Mouse (Mus musculus) kidney, embryonic 14.5 days (tissue): ENCODE data around the gene Atxn3. TPM values are rescaled to one million over a fixed set of nuclear protein-coding genes. Genes with fewer than 3 reads are reported as not detected.
A peak's percentile ranks its signal among the peaks of the same experiment; 100 is the strongest.
"Not testable (repeated sequence)": the region's sequence is repeated elsewhere in the genome, so short reads cannot be mapped to it uniquely, and the experiment has no call there.

ENCODE experiments used
- ATAC-seq: fragments of 200-750 bp; cut with Nextera tagmentation; 2 replicates; pipeline ENCODE4 v1.8.0; 2017; ENCODE audit warnings: moderate number of reproducible peaks, mild to moderate bottlenecking, moderate TSS enrichment, moderate library complexity; ENCODE audit not compliant: low FRiP score, low TSS enrichment
- H3K27ac ChIP-seq: fragments of 300-500 bp; sonication (generic); 2 replicates; pipeline ENCODE4 v1.5.1; 2014; ENCODE audit warnings: low read depth, mild to moderate bottlenecking, low read length, moderate library complexity, mixed read lengths
- H3K27me3 ChIP-seq: fragments of 300-500 bp; sonication (generic); 2 replicates; pipeline ENCODE4 v1.6.1; 2014; ENCODE audit warnings: mild to moderate bottlenecking, low read length; ENCODE audit not compliant: control insufficient read depth, insufficient read depth
- H3K36me3 ChIP-seq: fragments of 300-500 bp; sonication (generic); 2 replicates; pipeline ENCODE4 v1.6.1; 2014; ENCODE audit warnings: low read length, mixed read lengths; ENCODE audit not compliant: control insufficient read depth, insufficient read depth
- H3K4me1 ChIP-seq: fragments of 300-500 bp; sonication (generic); 2 replicates; pipeline ENCODE4 v1.6.1; 2014; ENCODE audit warnings: low read length, mixed read lengths; ENCODE audit not compliant: control insufficient read depth, insufficient read depth
- H3K4me2 ChIP-seq: fragments of 300-500 bp; sonication (generic); replicated peaks from 2 replicates; pipeline ENCODE4 v1.6.1; 2014; ENCODE audit warnings: low read depth, mild to moderate bottlenecking, low read length
- H3K4me3 ChIP-seq: fragments of 300-500 bp; sonication (generic); 2 replicates; pipeline ENCODE4 v1.5.1; 2014; ENCODE audit warnings: mild to moderate bottlenecking, low read length
- H3K9ac ChIP-seq: fragments of 300-500 bp; sonication (generic); 2 replicates; pipeline ENCODE4 v1.6.1; 2014; ENCODE audit warnings: low read depth, mild to moderate bottlenecking, low read length, moderate library complexity
- H3K9me3 ChIP-seq: fragments of 300-500 bp; sonication (generic); 2 replicates; pipeline ENCODE4 v1.6.1; 2016; ENCODE audit warnings: low read length; ENCODE audit not compliant: control insufficient read depth
- WGBS: fragments of 180-500 bp; shearing (Covaris S2); extraction: QIAGEN DNeasy Blood & Tissue Kit; methylation state at CpG from one replicate; pipeline ENCODE4 v1.1.7; 2014; 5-methylcytosine and 5-hydroxymethylcytosine counted together
- polyA plus RNA-seq: library from polyadenylated mRNA; unstranded; fragments of >200 nt; fragmentation: Nextera tagmentation; extraction: Ambion mirVana; gene quantifications from 2 replicates; pipeline ENCODE4 v1.2.1, GENCODE M21; 2014

The Atxn3 gene
- polyA plus RNA-seq, 1 experiment from 2014 or later, result 19.4 TPM

DNA sequence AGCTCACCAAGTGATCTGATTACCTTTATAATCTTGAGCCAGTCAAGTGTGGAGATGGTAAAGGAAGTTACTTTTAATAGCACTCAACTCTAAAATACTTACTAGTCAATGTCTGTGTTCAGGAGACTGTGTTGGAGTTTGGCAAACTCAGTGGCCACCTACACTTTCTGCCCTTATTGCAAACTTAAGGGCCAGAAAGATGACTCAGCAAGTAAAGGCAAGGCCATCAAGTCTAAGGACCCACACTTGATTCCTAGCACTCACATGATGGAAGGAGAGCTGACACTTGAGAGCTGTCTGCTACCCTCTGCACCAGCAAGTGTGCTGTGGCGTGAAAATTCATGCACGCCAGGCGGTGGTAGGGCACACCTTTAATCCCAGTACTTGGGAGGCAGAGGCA lies 14.2 kb upstream of the Atxn3 start:
- H3K4me3 ChIP-seq, result no peak overlapping the region
- H3K36me3 ChIP-seq, result peaks cover 12% of the 10 kb centered on the region
- 91% methylated on average over 3 of the region's 3 CpGs for WGBS
- H3K27ac ChIP-seq, result no peak overlapping the region
- no peak overlapping the region for H3K9ac ChIP-seq
- H3K4me1 ChIP-seq, result peaks cover 13% of the 10 kb centered on the region
- H3K9me3 ChIP-seq, result no peaks in the 10 kb centered on the region
- no peak overlapping the region for H3K4me2 ChIP-seq
- ATAC-seq, result no peak
- no peaks in the 10 kb centered on the region for H3K27me3 ChIP-seq

DNA sequence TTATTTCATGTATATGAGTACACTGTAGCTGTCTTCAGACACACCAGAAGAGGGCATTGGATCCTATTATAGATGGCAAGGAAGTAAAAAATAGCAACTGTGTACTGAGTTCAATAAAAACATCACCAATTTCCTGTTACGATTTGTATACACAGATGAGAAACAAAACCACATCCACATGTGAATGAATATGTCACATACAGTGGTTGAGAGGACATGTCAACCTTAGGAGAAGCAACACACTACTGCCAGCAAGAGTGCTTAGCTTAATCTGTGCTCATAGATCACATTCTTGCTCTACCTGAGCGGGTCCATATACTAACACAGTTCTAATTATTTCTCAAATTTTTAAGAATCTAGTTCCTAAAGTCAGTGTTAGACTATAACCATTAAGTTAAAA lies 13.3 kb upstream of the Atxn3 start:
- no peak for ATAC-seq
- Histone ChIP-seq H3K4me2 (no peak overlapping the region), H3K9ac (no peak overlapping the region), H3K27ac (no peak overlapping the region), H3K36me3 (peaks cover 19% of the 10 kb centered on the region), H3K27me3 (no peaks in the 10 kb centered on the region), H3K9me3 (no peaks in the 10 kb centered on the region), H3K4me3 (no peak overlapping the region), H3K4me1 (peaks cover 7% of the 10 kb centered on the region; the same call in 1 of the 2 replicates)
- 94% methylated on average over 2 of the region's 2 CpGs for WGBS

DNA sequence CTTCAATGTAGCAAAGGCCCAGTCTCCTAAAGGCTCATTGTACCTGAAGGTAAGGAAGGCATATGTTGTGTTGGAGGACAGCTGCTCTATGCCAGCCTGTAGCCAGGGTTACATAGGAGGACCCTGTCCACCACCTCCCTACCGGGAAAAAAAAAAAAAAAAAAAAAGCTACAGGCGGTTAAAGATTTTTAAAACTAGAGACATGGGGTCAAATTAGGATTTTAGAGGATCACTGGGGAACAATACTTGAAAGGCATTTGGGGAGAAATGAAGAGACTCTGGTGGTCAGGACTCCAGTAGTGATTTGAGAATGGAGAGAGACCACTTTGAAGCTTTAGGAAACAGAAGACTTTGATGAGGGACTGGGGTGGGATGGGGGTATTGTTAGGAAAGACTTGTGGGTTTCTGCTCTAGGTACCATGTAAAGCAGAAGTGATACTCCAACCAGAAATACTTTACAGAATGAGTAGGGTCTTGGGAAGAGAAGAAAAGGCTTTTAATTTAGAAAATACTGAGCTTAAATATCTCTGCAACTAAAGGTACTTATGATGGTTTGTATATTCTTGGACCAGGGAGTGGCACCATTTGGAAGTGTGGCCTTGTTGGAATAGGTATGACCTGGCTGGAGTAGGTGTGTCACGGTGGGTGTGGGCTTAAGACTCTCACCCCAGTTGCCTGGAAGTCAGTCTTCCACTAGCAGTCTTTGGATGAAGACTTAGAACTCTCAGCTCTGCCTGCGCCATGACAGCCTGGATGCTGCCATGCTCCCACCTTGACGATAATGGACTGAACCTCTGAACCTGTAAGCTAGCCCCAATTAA lies 1.1 kb upstream of the Atxn3 start:
- 93% methylated on average over 5 of the region's 5 CpGs for WGBS
- H3K4me1 ChIP-seq, ATAC-seq, H3K27ac ChIP-seq, H3K4me3 ChIP-seq, H3K9me3 ChIP-seq, H3K27me3 ChIP-seq, H3K36me3 ChIP-seq, H3K9ac ChIP-seq: not testable (repeated sequence)
- peak overlapping the region; percentile 42; the same call in 1 of the 2 replicates for H3K4me2 ChIP-seq

DNA sequence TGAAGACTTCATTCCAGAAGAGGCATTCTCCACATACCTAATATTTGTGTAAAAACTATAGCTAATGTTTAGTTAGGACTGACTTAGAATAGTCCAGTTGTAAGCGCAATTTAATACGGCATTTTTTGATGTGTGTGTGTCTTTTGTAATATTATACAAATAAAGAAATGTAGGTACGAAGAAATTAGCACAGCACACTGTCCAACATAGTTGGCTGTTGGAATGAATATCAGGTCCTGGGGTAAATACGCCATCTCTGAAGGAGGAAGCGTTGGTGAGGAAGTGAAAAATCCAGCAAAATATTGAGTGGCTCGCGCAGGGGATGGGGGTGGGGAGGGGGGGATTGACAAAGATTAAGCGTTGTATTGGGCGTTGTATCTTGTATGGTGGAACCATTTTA lies 510 bp upstream of the Atxn3 start:
- no peak overlapping the region for H3K27ac ChIP-seq
- H3K4me1 ChIP-seq, result peaks cover 7% of the 10 kb centered on the region; the same call in 1 of the 2 replicates
- H3K36me3 ChIP-seq, result no peaks in the 10 kb centered on the region
- H3K4me3 ChIP-seq, result peak overlapping the region; percentile 66
- no peaks in the 10 kb centered on the region for H3K27me3 ChIP-seq
- no peak overlapping the region for H3K9ac ChIP-seq
- ATAC-seq, result no peak
- peak overlapping the region; percentile 42 for H3K4me2 ChIP-seq
- 63% methylated on average over 9 of the region's 9 CpGs for WGBS
- H3K9me3 ChIP-seq, result no peaks in the 10 kb centered on the region

DNA sequence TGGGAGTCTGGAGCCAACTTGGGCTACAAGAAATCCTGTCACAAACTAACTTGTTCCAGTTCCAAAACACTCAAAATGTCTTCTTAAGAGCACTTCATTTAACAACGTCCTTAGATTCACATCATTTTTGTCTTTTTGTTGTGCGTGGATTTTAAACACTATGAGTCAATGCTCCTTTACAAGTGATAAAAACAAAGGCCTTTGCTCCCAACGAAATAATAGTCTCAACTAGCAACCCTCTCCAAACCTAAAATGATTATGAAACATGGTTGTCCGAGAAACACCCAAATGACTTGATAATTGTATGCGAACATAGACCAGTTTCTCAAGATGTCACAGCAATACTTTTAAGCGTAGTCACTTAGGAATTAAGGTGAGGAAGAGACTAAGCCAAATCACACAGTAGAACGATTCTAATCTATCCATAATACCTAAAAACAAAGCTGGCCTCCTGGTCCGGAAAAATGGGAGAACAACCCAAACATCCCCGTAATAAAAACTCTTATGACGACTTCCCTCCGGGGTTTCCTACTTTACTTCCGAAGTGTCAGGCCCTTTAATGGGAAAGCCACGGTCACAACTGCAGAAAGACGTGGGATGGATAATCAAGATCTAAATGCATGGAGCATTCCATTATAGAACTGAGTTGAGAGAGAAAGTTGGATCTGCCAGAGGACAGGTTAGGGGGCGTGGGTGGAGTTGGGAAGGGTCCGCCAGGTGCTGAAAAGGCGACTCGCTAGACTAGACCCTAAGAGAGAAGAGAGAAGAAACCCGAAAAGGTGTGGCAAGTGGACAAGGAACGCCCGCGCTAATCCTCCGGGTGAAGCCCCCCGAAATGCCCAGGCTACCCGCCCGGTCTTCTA lies 736 bp downstream of the Atxn3 start:
- H3K4me1 ChIP-seq, result peaks cover 7% of the 10 kb centered on the region; the same call in 1 of the 2 replicates
- ATAC-seq, result peak; percentile 60
- H3K36me3 ChIP-seq, result no peaks in the 10 kb centered on the region
- no peaks in the 10 kb centered on the region for H3K9me3 ChIP-seq
- WGBS, result 13% methylated on average over 26 of the region's 26 CpGs
- H3K27me3 ChIP-seq, result no peaks in the 10 kb centered on the region
- no peak overlapping the region for H3K27ac ChIP-seq
- H3K4me3 ChIP-seq, result peak overlapping the region; percentile 66
- peak overlapping the region; percentile 73 for H3K9ac ChIP-seq
- peak overlapping the region; percentile 46 for H3K4me2 ChIP-seq

DNA sequence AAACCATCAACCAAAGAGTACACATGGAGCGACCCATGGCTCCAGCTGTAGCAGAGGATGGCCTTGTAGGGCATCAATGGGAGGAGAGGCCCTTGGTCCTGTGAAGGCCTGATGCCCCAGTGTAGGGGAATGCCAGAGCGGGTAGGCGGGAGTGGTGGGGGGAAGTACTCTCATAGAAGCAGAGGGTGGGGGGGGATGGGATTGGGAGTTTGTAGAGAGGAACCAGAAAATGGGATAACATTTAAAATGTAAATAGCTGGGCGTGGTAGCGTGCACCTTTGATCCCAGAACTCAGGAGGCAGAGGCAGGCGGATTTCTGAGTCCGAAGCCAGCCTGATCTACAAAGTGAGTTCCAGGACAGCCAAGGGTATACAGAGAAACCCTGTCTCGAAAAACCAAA lies 2.2 kb downstream of the Atxn3 start:
- H3K9me3 ChIP-seq, result not testable (repeated sequence)
- 97% methylated on average over 8 of the region's 8 CpGs for WGBS

DNA sequence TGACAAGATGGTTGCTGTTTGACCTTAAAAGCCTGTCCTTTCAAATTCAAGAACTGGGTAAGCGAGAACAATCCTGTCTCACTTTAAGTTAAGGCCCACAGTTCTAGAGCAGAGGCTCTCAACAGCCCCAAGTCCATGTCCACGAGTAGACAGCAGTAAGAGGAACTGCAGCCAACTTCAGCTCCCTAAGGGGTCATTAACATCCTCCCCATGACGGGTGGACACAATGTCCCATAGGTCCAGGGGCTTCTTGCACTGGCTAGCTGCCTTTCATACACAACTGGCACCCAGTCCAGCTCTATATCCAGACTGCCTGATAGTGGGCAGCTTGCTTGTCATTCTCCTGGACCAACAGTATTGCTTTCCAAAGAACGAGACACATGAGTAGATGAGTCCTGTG lies 9.2 kb downstream of the Atxn3 start:
- no peaks in the 10 kb centered on the region for H3K9me3 ChIP-seq
- H3K36me3 ChIP-seq, result peaks cover 26% of the 10 kb centered on the region
- ATAC-seq, result no peak
- H3K4me1 ChIP-seq, result no peaks in the 10 kb centered on the region
- H3K9ac ChIP-seq, result no peak overlapping the region
- WGBS, result 66% methylated on average over 4 of the region's 4 CpGs
- no peak overlapping the region for H3K27ac ChIP-seq
- no peaks in the 10 kb centered on the region for H3K27me3 ChIP-seq
- H3K4me3 ChIP-seq, result no peak overlapping the region
- H3K4me2 ChIP-seq, result no peak overlapping the region

More for the DNA sequence above, 2.2 kb downstream of the Atxn3 start:
- not testable (repeated sequence) for H3K36me3 ChIP-seq, H3K27me3 ChIP-seq, ATAC-seq, H3K4me2 ChIP-seq, H3K9ac ChIP-seq, H3K4me1 ChIP-seq, H3K27ac ChIP-seq, H3K4me3 ChIP-seq

DNA sequence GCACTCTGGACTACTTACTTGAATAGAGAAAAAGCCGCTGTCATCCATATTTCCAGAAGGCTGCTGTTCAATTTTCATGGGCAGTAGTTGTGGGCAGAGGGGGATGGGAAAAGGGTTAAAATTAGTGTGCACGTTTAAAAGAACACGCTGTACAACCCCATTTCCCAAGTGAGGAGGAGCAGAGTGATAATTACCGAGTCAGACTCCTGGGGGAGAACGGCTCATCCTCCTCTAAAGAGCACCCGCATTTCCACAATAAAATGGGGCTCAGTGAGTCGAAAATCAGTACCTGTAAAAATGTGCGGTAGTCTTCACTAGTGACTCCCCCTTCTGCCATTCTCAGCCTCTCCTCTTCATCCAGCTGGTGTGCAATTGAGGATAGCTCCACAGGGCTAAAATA lies 10.1 kb downstream of the Atxn3 start:
- Histone ChIP-seq H3K27me3 (no peaks in the 10 kb centered on the region), H3K4me2 (no peak overlapping the region), H3K9me3 (no peaks in the 10 kb centered on the region), H3K36me3 (peaks cover 26% of the 10 kb centered on the region), H3K9ac (no peak overlapping the region), H3K4me1 (no peaks in the 10 kb centered on the region), H3K4me3 (no peak overlapping the region), H3K27ac (no peak overlapping the region)
- 86% methylated on average over 8 of the region's 8 CpGs for WGBS
- no peak for ATAC-seq

DNA sequence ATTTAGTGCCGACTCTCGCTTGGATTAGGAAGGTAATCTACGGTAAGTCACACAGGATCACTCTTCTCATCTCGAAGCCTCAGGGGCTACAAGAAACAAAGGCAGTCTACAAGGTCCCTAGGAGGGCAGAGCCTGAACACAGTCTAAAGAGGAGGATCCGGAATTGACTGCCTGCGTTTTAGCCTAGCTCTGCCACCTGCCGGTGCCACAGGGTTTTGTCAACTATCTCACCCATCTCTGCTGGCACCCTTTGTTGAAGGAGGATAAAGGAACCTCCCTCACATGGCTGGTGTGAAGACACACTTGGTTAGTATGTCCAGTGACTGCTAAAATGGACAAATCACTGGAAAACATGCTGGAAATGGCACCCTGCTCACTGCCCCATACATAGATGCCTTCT lies 20.5 kb downstream of the Atxn3 start:
- Histone ChIP-seq H3K9ac (no peak overlapping the region), H3K9me3 (no peaks in the 10 kb centered on the region), H3K4me1 (no peaks in the 10 kb centered on the region), H3K27me3 (no peaks in the 10 kb centered on the region), H3K36me3 (peaks cover 51% of the 10 kb centered on the region), H3K4me2 (no peak overlapping the region), H3K4me3 (no peak overlapping the region), H3K27ac (no peak overlapping the region)
- no peak for ATAC-seq
- 88% methylated on average over 7 of the region's 7 CpGs for WGBS
